In genomic region chr3:58526408-58526737, GRCm38 (mm10) we compare ENCODE assay signal across 8 mouse cellular contexts. TPM values are rescaled to one million over a fixed set of nuclear protein-coding genes. Genes with fewer than 3 reads are reported as not detected.
A peak's percentile ranks its signal among the peaks of the same experiment; 100 is the strongest.
DNase-seq lines count a peak whose midpoint lies in the region; ATAC-seq and TF ChIP-seq lines count a peak whose summit lies in the region.

No protein-coding gene starts in this region.

- DNase-seq in lung, postnatal 4 days, result no peak
- DNase-seq in cerebellum, postnatal 10 days, result no peak
- DNase-seq in thymus, adult 2 months, result no peak

- peak overlapping the region; percentile 35; the same call in 1 of the 2 replicates for H3K27ac ChIP-seq in lung, embryonic 15.5 days
- H3K27ac ChIP-seq in brown adipose tissue, adult 24 weeks (replicated peaks; ENCODE audit: low read depth, low read length), result no peak overlapping the region; the same call in 1 of the 2 replicates
- H3K27ac ChIP-seq in hindbrain, embryonic 16.5 days (ENCODE audit: low read depth, low read length), result peak overlapping the region; percentile 71; the same call in 1 of the 2 replicates
- H3K27ac ChIP-seq in neural tube, embryonic 12.5 days, result no peak overlapping the region
- no peak overlapping the region for H3K27ac ChIP-seq in thymus, adult 2 months (ENCODE audit: control insufficient read depth, insufficient read depth, low read length)

- H3K36me3 ChIP-seq in lung, embryonic 15.5 days, result peaks cover 18% of the 10 kb centered on the region
- H3K36me3 ChIP-seq in hindbrain, embryonic 16.5 days (ENCODE audit: control insufficient read depth, insufficient read depth, low read length), result peaks cover 7% of the 10 kb centered on the region
- peaks cover 18% of the 10 kb centered on the region for H3K36me3 ChIP-seq in neural tube, embryonic 12.5 days
- H3K36me3 ChIP-seq in thymus, adult 2 months (ENCODE audit: control insufficient read depth, insufficient read depth, low read length), result peaks cover 12% of the 10 kb centered on the region; the same call in 1 of the 2 replicates

- no peaks in the 10 kb centered on the region for H3K9me3 ChIP-seq in lung, embryonic 15.5 days
- H3K9me3 ChIP-seq in hindbrain, embryonic 16.5 days (ENCODE audit: control insufficient read depth, low read length), result no peaks in the 10 kb centered on the region
- no peaks in the 10 kb centered on the region for H3K9me3 ChIP-seq in neural tube, embryonic 12.5 days

- no peak for TF ChIP-seq CTCF in thymus, adult 2 months (IDR thresholded peaks at IDR 0.05; ENCODE audit: borderline replicate concordance, control insufficient read depth, extremely low read depth, insufficient read depth, low read length, poor library complexity)

- H3K27me3 ChIP-seq in lung, embryonic 15.5 days, result no peaks in the 10 kb centered on the region
- no peaks in the 10 kb centered on the region for H3K27me3 ChIP-seq in hindbrain, embryonic 16.5 days (replicated peaks; ENCODE audit: control insufficient read depth, insufficient read depth, low read length)
- H3K27me3 ChIP-seq in neural tube, embryonic 12.5 days (replicated peaks), result no peaks in the 10 kb centered on the region
- H3K27me3 ChIP-seq in thymus, adult 2 months (ENCODE audit: control insufficient read depth, insufficient read depth, low read length), result no peaks in the 10 kb centered on the region

- no peak for ATAC-seq in lung, embryonic 15.5 days (ENCODE audit: borderline replicate concordance, extremely low read depth, low FRiP score, low TSS enrichment)
- ATAC-seq in hindbrain, embryonic 16.5 days, result no peak
- 0 out of 2 replicates have a peak, but pooled peaks have one; percentile 1 for ATAC-seq in neural tube, embryonic 12.5 days (ENCODE audit: low FRiP score, low read depth)
- no peak for ATAC-seq in cerebellum, adult (ENCODE audit: insufficient number of reproducible peaks, low FRiP score, low TSS enrichment)

- H3K4me1 ChIP-seq in lung, embryonic 15.5 days, result peaks cover 18% of the 10 kb centered on the region
- no peaks in the 10 kb centered on the region for H3K4me1 ChIP-seq in brown adipose tissue, adult 24 weeks (ENCODE audit: control insufficient read depth, insufficient read depth, insufficient read length, low read length)
- H3K4me1 ChIP-seq in hindbrain, embryonic 16.5 days (ENCODE audit: control insufficient read depth, insufficient read depth, low read depth, low read length), result peaks cover 15% of the 10 kb centered on the region
- peaks cover 15% of the 10 kb centered on the region for H3K4me1 ChIP-seq in neural tube, embryonic 12.5 days
- H3K4me1 ChIP-seq in thymus, adult 2 months (replicated peaks; ENCODE audit: control insufficient read depth, insufficient read depth, low read length), result no peaks in the 10 kb centered on the region

- H3K4me2 ChIP-seq in lung, embryonic 15.5 days, result peak overlapping the region; percentile 59
- H3K4me2 ChIP-seq in hindbrain, embryonic 16.5 days (ENCODE audit: low read length), result peak overlapping the region; percentile 71
- H3K4me2 ChIP-seq in neural tube, embryonic 12.5 days (replicated peaks), result peak overlapping the region; percentile 75

- H3K4me3 ChIP-seq in lung, embryonic 15.5 days, result peak overlapping the region; percentile 72
- peak overlapping the region; percentile 75 for H3K4me3 ChIP-seq in brown adipose tissue, adult 24 weeks (ENCODE audit: insufficient read depth, low read depth, low read length)
- peak overlapping the region; percentile 99 for H3K4me3 ChIP-seq in hindbrain, embryonic 16.5 days (ENCODE audit: low read length)
- peak overlapping the region; percentile 90 for H3K4me3 ChIP-seq in neural tube, embryonic 12.5 days
- H3K4me3 ChIP-seq in thymus, adult 2 months (ENCODE audit: control insufficient read depth, insufficient read depth, low read length), result no peak overlapping the region

- peak overlapping the region; percentile 33 for H3K9ac ChIP-seq in lung, embryonic 15.5 days
- H3K9ac ChIP-seq in hindbrain, embryonic 16.5 days (ENCODE audit: low read depth, low read length), result peak overlapping the region; percentile 58
- 0 out of 2 replicates have a peak overlapping the region, but pooled peaks have one; percentile 39 for H3K9ac ChIP-seq in neural tube, embryonic 12.5 days

- no peak for TF ChIP-seq POLR2A in thymus, adult 2 months (IDR thresholded peaks at IDR 0.05; ENCODE audit: control insufficient read depth, extremely low read depth, insufficient read depth, low read length, poor library complexity)

- 6% methylated on average over 4 of the region's 4 CpGs for WGBS in lung, embryonic 15.5 days
- WGBS in hindbrain, embryonic 16.5 days, result 6% methylated on average over 4 of the region's 4 CpGs
- 11% methylated on average over 4 of the region's 4 CpGs for WGBS in neural tube, embryonic 12.5 days
- whole genome bisulfite sequencing in thymus, adult 2 months, result 5% methylated on average over 4 of the region's 4 CpGs

RNA-seq across cellular contexts. Expression of gene Serp1, which starts 0.7 kb away (rescaled TPM):
- 142 and 145 TPM in 2 replicates for polyA plus RNA-seq in lung, embryonic 15.5 days (2015; fragmentation: Nextera tagmentation; extraction: Ambion mirVana)
- 69.9 and 75.3 TPM in 2 replicates for polyA plus RNA-seq in brown adipose tissue, adult 24 weeks (2012; ENCODE audit: insufficient read depth, insufficient read length, missing spikeins)
- polyA plus RNA-seq in hindbrain, embryonic 16.5 days (2015; fragmentation: Nextera tagmentation; extraction: Ambion mirVana), result 59.2 and 63.1 TPM in 2 replicates
- polyA plus RNA-seq in neural tube, embryonic 12.5 days (2016; fragmentation: Nextera tagmentation; extraction: Ambion mirVana), result 109 and 116 TPM in 2 replicates
- 33.9 and 38.1 TPM in 2 replicates for polyA plus RNA-seq in thymus, adult 2 months (2012; rRNA removed)

RNA-seq across cellular contexts. Expression of gene Eif2a, which starts 0.8 kb away (rescaled TPM):
- 55.5 and 55.6 TPM in 2 replicates for polyA plus RNA-seq in lung, embryonic 15.5 days (2015; fragmentation: Nextera tagmentation; extraction: Ambion mirVana)
- 45.7 and 62.6 TPM in 2 replicates for polyA plus RNA-seq in brown adipose tissue, adult 24 weeks (2012; ENCODE audit: insufficient read depth, insufficient read length, missing spikeins)
- polyA plus RNA-seq in hindbrain, embryonic 16.5 days (2015; fragmentation: Nextera tagmentation; extraction: Ambion mirVana), result 32.6 and 33.0 TPM in 2 replicates
- 47.4 and 49.8 TPM in 2 replicates for polyA plus RNA-seq in neural tube, embryonic 12.5 days (2016; fragmentation: Nextera tagmentation; extraction: Ambion mirVana)
- 13.0 and 14.1 TPM in 2 replicates for polyA plus RNA-seq in thymus, adult 2 months (2012; rRNA removed)

RNA-seq across cellular contexts. Expression of gene Selenot, which starts 50.1 kb away (rescaled TPM):
- 17.7 and 19.6 TPM in 2 replicates for polyA plus RNA-seq in lung, embryonic 15.5 days (2015; fragmentation: Nextera tagmentation; extraction: Ambion mirVana)
- polyA plus RNA-seq in brown adipose tissue, adult 24 weeks (2012; ENCODE audit: insufficient read depth, insufficient read length, missing spikeins), result 117 and 122 TPM in 2 replicates
- 25.7 and 27.4 TPM in 2 replicates for polyA plus RNA-seq in hindbrain, embryonic 16.5 days (2015; fragmentation: Nextera tagmentation; extraction: Ambion mirVana)
- polyA plus RNA-seq in neural tube, embryonic 12.5 days (2016; fragmentation: Nextera tagmentation; extraction: Ambion mirVana), result 23.2 and 23.7 TPM in 2 replicates
- polyA plus RNA-seq in thymus, adult 2 months (2012; rRNA removed), result 36.6 and 41.4 TPM in 2 replicates

Comparison
In these comparisons a context has a peak if more than half of its experiments do, and no peak if none do; other contexts are left out.
1. H3K27ac ChIP-seq: peak in lung, embryonic 15.5 days (single experiment) and hindbrain, embryonic 16.5 days (single experiment); none in brown adipose tissue, adult 24 weeks (single experiment), neural tube, embryonic 12.5 days (single experiment) and thymus, adult 2 months (single experiment).
2. Peak in every context shown above with its lines, with median percentiles within 50 percentile points of each other: H3K4me2 ChIP-seq and H3K9ac ChIP-seq.